ENCODE assay signal across 26 mouse cellular contexts in the genomic region with DNA sequence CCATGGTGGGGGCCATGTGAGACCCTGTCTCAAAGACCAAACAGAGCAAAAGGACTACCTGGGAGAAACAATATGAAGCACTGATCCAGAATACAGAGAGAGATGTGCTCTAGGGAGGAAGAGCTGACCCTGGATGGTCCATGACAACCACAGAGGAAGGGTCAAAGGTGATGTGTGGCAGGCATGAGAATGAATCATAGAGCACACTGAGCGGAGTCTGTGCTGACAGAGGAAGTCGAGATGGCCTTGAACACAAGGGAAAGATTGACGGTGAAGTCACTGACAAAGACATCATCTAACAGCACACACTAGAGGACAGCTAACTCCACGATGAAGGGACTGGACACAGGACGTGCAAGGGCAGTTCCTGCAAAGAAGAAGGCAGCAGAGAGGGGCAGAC.
"Had no signal": no experiment of that assay in that cellular context is flagged by ENCODE, and none has a peak within 500 bp of the region (broad histone marks: within the 10 kb centered on the region; RNA-seq: fewer than 3 reads in every experiment).

No protein-coding gene starts in this region.

- H3K4me3 ChIP-seq: gastrocnemius, adult 2 months; heart, embryonic 10.5 days; heart, embryonic 12.5 days; hindbrain, embryonic 10.5 days; hindbrain, embryonic 12.5 days; intestine, embryonic 15.5 days; layer of hippocampus, adult 2 months; left cerebral cortex, adult 2 months; limb, embryonic 13.5 days; liver, embryonic 13.5 days; liver, embryonic 15.5 days had no signal

- H3K27me3 ChIP-seq: heart, embryonic 12.5 days; hindbrain, embryonic 12.5 days; intestine, embryonic 15.5 days; limb, embryonic 13.5 days; liver, embryonic 13.5 days; liver, embryonic 15.5 days had no signal

- ATAC-seq: hindbrain, embryonic 16.5 days; intestine, embryonic 15.5 days; intestine, postnatal 0 days; liver, postnatal 0 days had no signal

- H3K4me1 ChIP-seq: heart, embryonic 12.5 days; hindbrain, embryonic 10.5 days; hindbrain, embryonic 12.5 days; intestine, embryonic 15.5 days; limb, embryonic 13.5 days; liver, embryonic 13.5 days; liver, embryonic 15.5 days had no signal

- H3K4me2 ChIP-seq: heart, embryonic 12.5 days; hindbrain, embryonic 12.5 days; hindbrain, embryonic 14.5 days; intestine, embryonic 15.5 days; limb, embryonic 13.5 days; liver, embryonic 11.5 days; liver, embryonic 13.5 days; liver, embryonic 15.5 days had no signal

- DNase-seq: gastrocnemius, adult 2 months; gastrocnemius, postnatal 10 days; gastrocnemius, postnatal 25 days; heart, postnatal 10 days; heart, postnatal 4 days; kidney, adult 18-20 months; kidney, adult 8-10 months; kidney, postnatal 10 days; kidney, postnatal 25 days; kidney, postnatal 4 days; liver; liver, embryonic 13.5 days; liver, postnatal 0 days had no signal

- H3K9ac ChIP-seq: heart, embryonic 12.5 days; hindbrain, embryonic 12.5 days; hindbrain, embryonic 14.5 days; intestine, embryonic 15.5 days; limb, embryonic 13.5 days; liver, embryonic 13.5 days; liver, embryonic 15.5 days; liver, postnatal 0 days had no signal

- H3K9me3 ChIP-seq: heart, embryonic 10.5 days; intestine, embryonic 15.5 days; liver, embryonic 13.5 days; liver, embryonic 15.5 days had no signal

- H3K27ac ChIP-seq: gastrocnemius, adult 2 months; heart, embryonic 10.5 days; hindbrain, embryonic 10.5 days; hindbrain, embryonic 12.5 days; hindbrain, embryonic 14.5 days; intestine, embryonic 15.5 days; layer of hippocampus, adult 2 months; left cerebral cortex, adult 2 months; limb, embryonic 13.5 days; liver, embryonic 13.5 days; liver, embryonic 15.5 days had no signal
